Mouse (Mus musculus) embryonic facial prominence, embryonic 14.5 days (tissue): Measurements from ENCODE around the gene Lamc1. TPM values are rescaled to one million over a fixed set of nuclear protein-coding genes. Genes with fewer than 3 reads are reported as not detected.

Experiments
- ATAC-seq: fragments of 200-750 bp; cut with Nextera tagmentation; 2 replicates; pipeline ENCODE4 v1.8.0; 2017; ENCODE audit warnings: low read depth, moderate number of reproducible peaks, moderate TSS enrichment
- DNase-seq: peaks from one replicate; pipeline ENCODE4 v3.0.0-alpha.2; 2015; ENCODE audit warnings: low spot score
- H3K27ac ChIP-seq: fragments of 300-500 bp; sonication (generic); replicated peaks from 2 replicates; pipeline ENCODE4 v1.5.1; 2014; ENCODE audit warnings: low read depth, mild to moderate bottlenecking, low read length, moderate library complexity
- H3K27me3 ChIP-seq: fragments of 300-500 bp; sonication (generic); replicated peaks from 2 replicates; pipeline ENCODE4 v1.6.1; 2014; ENCODE audit warnings: low read length; ENCODE audit not compliant: control insufficient read depth, insufficient read depth
- H3K36me3 ChIP-seq: fragments of 300-500 bp; sonication (generic); 2 replicates; pipeline ENCODE4 v1.6.1; 2014; ENCODE audit warnings: low read length, mixed read lengths; ENCODE audit not compliant: control insufficient read depth, insufficient read depth
- H3K4me1 ChIP-seq: fragments of 300-500 bp; sonication (generic); 2 replicates; pipeline ENCODE4 v1.6.1; 2014; ENCODE audit warnings: antibody characterized with exemption, low read length; ENCODE audit not compliant: control insufficient read depth, insufficient read depth
- H3K4me2 ChIP-seq: fragments of 300-500 bp; sonication (generic); 2 replicates; pipeline ENCODE4 v1.6.1; 2014; ENCODE audit warnings: low read depth, mild to moderate bottlenecking, low read length, moderate library complexity, mixed read lengths
- H3K4me3 ChIP-seq: fragments of 300-500 bp; sonication (generic); 2 replicates; pipeline ENCODE4 v1.5.1; 2014; ENCODE audit warnings: low read depth, mild to moderate bottlenecking, low read length
- H3K9ac ChIP-seq: fragments of 300-500 bp; sonication (generic); 2 replicates; pipeline ENCODE4 v1.6.1; 2014; ENCODE audit warnings: low read depth, mild to moderate bottlenecking, low read length, moderate library complexity, mixed read lengths
- H3K9me3 ChIP-seq: fragments of 300-500 bp; sonication (generic); 2 replicates; pipeline ENCODE4 v1.6.1; 2016; ENCODE audit warnings: low read length; ENCODE audit not compliant: control insufficient read depth
- WGBS: fragments of 180-500 bp; shearing (Covaris S2); extraction: QIAGEN DNeasy Blood & Tissue Kit; methylation state at CpG from one replicate; pipeline ENCODE4 v1.1.7; 2014; 5-methylcytosine and 5-hydroxymethylcytosine counted together
- polyA plus RNA-seq: library from polyadenylated mRNA; unstranded; fragments of >200 nt; fragmentation: Nextera tagmentation; extraction: Ambion mirVana; gene quantifications from 2 replicates; pipeline ENCODE4 v1.2.1, GENCODE M21; 2014

Lamc1 gene
- polyA plus RNA-seq, 1 experiment from 2014 or later = 98.5 TPM

DNA sequence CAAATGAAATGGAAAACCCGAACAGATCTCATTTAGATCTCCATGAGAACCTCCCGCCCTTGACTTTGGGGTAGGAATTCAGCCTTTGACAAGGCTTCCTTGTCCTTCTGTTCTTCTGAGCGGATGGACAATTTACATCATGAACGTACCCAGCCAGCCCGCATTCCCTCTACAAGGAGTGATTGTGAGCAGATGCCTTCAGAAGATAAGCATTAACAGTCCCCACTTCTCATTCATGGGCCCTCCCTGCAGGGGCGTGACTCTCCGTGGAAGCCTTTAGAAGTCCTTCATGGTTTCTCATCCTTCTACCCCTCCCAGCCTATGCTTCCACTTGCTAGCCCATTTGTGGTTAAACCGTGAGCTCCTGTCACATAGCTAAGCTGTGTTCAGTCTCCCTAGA lies 58.9 kb downstream of the Lamc1 start:
- DNase-seq = peak; percentile 54

DNA sequence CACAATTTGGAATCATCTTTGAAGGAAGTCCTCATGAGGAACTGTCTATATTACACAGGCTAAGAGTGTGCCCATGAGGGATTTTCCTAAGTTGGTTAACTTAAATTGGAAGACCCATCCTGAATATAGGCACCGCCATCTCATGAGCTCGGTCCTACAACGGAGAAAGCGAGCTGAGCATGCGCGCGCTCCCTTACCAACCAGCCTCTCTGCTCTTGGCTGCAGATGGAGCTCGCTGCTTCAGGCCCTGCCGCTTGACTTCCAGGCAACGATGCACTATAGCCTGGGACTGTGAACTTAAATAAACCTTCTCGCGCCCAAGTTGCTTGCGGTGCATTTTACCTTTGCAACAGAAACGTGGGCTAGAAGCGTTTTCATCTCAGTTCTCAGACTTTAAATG lies 61.8 kb downstream of the Lamc1 start:
- Histone ChIP-seq H3K4me2 (no peak overlapping the region), H3K9ac (no peak overlapping the region), H3K4me1 (peaks cover 38% of the 10 kb centered on the region), H3K27ac (no peak overlapping the region), H3K27me3 (no peaks in the 10 kb centered on the region), H3K36me3 (no peaks in the 10 kb centered on the region), H3K4me3 (no peak overlapping the region), H3K9me3 (no peaks in the 10 kb centered on the region)
- DNase-seq = no peak
- 92% methylated on average over 15 of the region's 15 CpGs for WGBS
- ATAC-seq = no peak

More for the DNA sequence above, 58.9 kb downstream of the Lamc1 start:
- Histone ChIP-seq H3K4me1 (peaks cover 24% of the 10 kb centered on the region), H3K36me3 (no peaks in the 10 kb centered on the region), H3K27me3 (no peaks in the 10 kb centered on the region), H3K4me3 (no peak overlapping the region), H3K4me2 (peak overlapping the region; percentile 3), H3K9me3 (no peaks in the 10 kb centered on the region), H3K9ac (no peak overlapping the region), H3K27ac (peak overlapping the region; percentile 52)
- ATAC-seq = no peak
- 35% methylated on average over 8 of the region's 8 CpGs for WGBS

DNA sequence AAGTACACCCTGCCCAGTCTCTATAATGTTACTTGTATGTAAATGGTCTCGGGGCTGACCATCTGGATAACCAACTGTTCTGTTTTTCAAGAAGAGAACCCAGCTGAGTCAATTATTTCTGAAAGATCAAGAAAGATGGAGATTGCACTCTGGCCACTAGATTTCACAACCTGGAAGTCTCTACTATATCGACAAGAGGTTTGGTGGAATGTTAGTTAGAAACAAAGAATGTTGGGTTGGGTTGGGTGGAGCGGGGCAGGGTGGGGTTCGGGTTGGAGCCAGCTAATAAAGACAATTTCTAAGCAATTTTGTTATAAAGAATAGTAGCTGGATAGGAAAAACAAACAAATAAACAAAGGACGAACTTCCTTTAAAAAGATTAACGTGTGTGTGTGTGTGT lies 62.9 kb downstream of the Lamc1 start:
- ATAC-seq (no peak), DNase-seq (no peak)
- no peak overlapping the region for H3K4me2 ChIP-seq
- no peak overlapping the region for H3K4me3 ChIP-seq
- H3K27ac ChIP-seq = no peak overlapping the region
- peaks cover 43% of the 10 kb centered on the region for H3K4me1 ChIP-seq
- H3K9me3 ChIP-seq = no peaks in the 10 kb centered on the region
- no peak overlapping the region for H3K9ac ChIP-seq
- H3K27me3 ChIP-seq = no peaks in the 10 kb centered on the region
- no peaks in the 10 kb centered on the region for H3K36me3 ChIP-seq
- 86% methylated on average over 6 of the region's 6 CpGs for WGBS

DNA sequence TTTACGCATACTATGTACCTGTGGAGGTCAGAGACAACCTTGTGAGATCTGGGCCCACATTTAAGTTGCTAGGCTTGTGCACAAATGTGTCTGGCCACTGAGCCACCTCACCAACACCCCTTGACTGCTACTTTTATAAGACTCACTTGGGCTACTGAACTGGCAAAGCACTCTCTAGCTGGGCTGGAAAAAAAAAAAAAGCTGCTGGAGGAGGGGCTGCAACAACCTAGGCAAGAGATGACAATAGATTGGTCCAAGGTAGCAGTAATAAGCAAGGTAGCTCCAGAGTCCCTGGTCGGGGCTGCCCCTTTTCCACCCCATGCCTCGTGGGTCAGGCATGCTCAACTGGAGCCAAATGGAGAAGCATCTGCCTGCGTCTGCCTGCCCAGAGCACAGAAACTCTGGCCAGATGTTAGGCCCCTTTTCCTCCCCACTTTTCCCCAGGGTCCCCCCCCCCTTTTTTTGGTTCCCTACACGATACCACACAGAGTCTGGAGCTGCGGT lies 63.7 kb downstream of the Lamc1 start:
- no peak for ATAC-seq
- no peaks in the 10 kb centered on the region for H3K9me3 ChIP-seq
- no peak overlapping the region for H3K27ac ChIP-seq
- H3K4me3 ChIP-seq = no peak overlapping the region
- H3K4me2 ChIP-seq = no peak overlapping the region
- no peaks in the 10 kb centered on the region for H3K27me3 ChIP-seq
- H3K36me3 ChIP-seq = no peaks in the 10 kb centered on the region
- no peak for DNase-seq
- H3K4me1 ChIP-seq = peaks cover 48% of the 10 kb centered on the region
- H3K9ac ChIP-seq = no peak overlapping the region
- WGBS = 77% methylated on average over 6 of the region's 6 CpGs

DNA sequence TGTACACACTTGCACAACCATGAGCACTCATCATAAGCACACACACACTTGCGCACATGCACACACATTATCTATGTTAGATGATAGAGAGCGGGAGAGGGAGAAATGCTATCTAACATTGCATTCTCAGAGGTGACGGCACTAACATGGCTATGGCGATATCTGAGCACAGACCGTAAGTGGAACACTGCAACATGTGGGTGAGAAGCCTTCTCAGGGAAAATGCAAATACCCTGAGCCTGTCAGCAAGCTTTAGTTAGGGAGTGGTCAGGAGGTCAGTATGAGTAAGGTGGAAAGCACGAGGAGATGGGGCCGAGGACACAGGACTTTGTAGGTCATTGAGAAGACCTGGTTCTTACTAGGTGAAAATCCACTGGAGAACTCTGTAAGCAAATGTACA lies 64.3 kb downstream of the Lamc1 start:
- H3K4me2 ChIP-seq = no peak overlapping the region
- no peak for DNase-seq
- WGBS = 92% methylated on average over 7 of the region's 7 CpGs
- no peak for ATAC-seq
- H3K4me3 ChIP-seq = no peak overlapping the region
- no peak overlapping the region for H3K9ac ChIP-seq
- no peaks in the 10 kb centered on the region for H3K36me3 ChIP-seq
- H3K27me3 ChIP-seq = no peaks in the 10 kb centered on the region
- no peak overlapping the region for H3K27ac ChIP-seq
- peaks cover 44% of the 10 kb centered on the region for H3K4me1 ChIP-seq
- H3K9me3 ChIP-seq = no peaks in the 10 kb centered on the region

DNA sequence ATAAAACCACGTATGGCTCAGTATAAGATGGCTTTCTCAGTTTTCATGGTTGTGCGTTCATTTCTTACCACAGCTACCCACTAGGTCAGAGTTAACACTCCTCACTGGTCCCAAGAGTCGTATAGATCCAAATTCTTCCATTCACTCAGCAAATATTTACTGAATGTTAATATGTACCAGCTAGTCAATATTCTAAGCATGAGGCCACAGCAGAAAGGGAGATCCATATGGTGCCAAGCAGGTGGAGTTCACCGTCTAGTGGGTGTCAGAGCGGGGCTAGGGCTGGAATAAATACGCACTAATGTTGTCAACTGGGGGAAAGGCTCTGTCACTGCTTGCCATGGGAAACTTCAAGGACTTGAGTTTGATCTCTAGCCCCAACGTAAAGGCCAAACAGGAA lies 64.9 kb downstream of the Lamc1 start:
- H3K27me3 ChIP-seq = no peaks in the 10 kb centered on the region
- DNase-seq = no peak
- H3K9ac ChIP-seq = no peak overlapping the region
- no peak for ATAC-seq
- WGBS = 86% methylated on average over 7 of the region's 7 CpGs
- peaks cover 43% of the 10 kb centered on the region for H3K4me1 ChIP-seq
- no peak overlapping the region for H3K4me3 ChIP-seq
- H3K9me3 ChIP-seq = no peaks in the 10 kb centered on the region
- H3K36me3 ChIP-seq = no peaks in the 10 kb centered on the region
- no peak overlapping the region for H3K4me2 ChIP-seq
- H3K27ac ChIP-seq = no peak overlapping the region

DNA sequence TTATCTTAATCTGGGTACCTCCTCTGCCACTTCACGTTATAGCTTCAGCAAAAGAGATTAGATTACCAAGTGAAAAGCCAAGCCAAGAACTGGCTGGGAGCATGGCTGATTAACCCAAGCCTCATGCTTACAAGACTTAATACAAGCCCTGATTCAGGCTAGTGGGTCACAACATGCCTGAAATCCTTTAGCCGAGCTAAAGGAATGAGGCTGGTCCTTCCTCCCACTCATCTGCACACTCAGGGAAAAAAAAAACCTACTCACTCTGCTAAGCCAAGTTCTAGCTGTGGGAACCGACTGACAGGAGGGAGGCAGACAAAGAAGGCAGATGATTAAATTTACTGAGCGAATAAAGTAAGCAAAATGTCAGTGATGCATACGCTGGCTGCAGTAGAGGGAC lies 65.7 kb downstream of the Lamc1 start:
- H3K4me1 ChIP-seq = peaks cover 38% of the 10 kb centered on the region
- no peaks in the 10 kb centered on the region for H3K9me3 ChIP-seq
- DNase-seq (peak; percentile 52), ATAC-seq (no peak)
- H3K4me3 ChIP-seq = no peak overlapping the region
- peak overlapping the region; percentile 52 for H3K27ac ChIP-seq
- H3K27me3 ChIP-seq = no peaks in the 10 kb centered on the region
- no peak overlapping the region for H3K9ac ChIP-seq
- peaks cover 7% of the 10 kb centered on the region; the same call in 1 of the 2 replicates for H3K36me3 ChIP-seq
- no peak overlapping the region for H3K4me2 ChIP-seq
- WGBS = 36% methylated on average over 5 of the region's 5 CpGs

DNA sequence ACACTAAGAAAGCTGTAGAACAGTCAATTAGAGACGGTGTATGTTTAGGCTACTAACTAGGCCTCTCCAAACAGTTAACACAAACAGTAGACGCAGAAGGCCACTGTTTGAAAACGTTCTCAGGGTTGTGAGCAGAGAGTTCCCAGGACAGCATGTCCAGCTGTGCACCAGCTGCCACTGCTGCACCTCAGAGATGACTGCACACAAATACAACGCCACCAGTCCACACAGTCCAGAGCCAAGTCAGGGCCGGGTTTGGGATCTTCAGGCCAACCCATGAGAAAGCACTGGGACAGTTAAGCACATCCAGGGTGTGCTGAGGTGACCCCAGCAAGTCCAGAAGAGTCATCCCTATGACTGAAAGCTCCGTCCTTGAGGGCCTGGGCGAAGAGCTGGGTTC lies 67.0 kb downstream of the Lamc1 start:
- no peak overlapping the region for H3K4me2 ChIP-seq
- H3K9ac ChIP-seq = no peak overlapping the region
- H3K4me3 ChIP-seq = no peak overlapping the region
- DNase-seq = no peak
- no peaks in the 10 kb centered on the region for H3K27me3 ChIP-seq
- WGBS = 56% methylated on average over 7 of the region's 7 CpGs
- no peaks in the 10 kb centered on the region for H3K9me3 ChIP-seq
- H3K36me3 ChIP-seq = peaks cover 15% of the 10 kb centered on the region
- peak; percentile 56; the same call in 1 of the 2 replicates for ATAC-seq
- H3K27ac ChIP-seq = peak overlapping the region; percentile 74
- H3K4me1 ChIP-seq = peaks cover 33% of the 10 kb centered on the region

DNA sequence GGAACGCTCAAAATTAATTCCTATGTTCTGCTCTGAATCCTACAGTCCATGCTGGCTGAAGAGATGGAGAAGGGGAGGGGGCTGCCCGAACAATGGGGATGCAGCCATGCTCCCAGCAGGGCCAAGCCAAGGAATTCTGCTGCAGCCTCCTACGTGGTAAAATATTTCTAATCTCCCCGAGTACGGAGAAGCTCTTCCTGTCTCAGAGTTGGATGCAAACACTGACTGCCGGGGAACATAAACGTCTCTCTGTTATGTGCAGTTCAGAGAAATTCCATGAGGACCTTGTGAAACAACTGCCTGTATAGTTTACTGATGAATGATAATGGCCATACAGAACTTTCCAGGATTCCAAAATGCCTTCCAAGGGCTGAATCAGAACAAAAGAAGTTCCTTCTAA lies 67.5 kb downstream of the Lamc1 start:
- H3K9me3 ChIP-seq = no peaks in the 10 kb centered on the region
- ATAC-seq (peak; percentile 31; the same call in 1 of the 2 replicates), DNase-seq (peak; percentile 71)
- 15% methylated on average over 7 of the region's 7 CpGs for WGBS
- H3K36me3 ChIP-seq = peaks cover 17% of the 10 kb centered on the region
- H3K4me2 ChIP-seq = peak overlapping the region; percentile 5; the same call in 1 of the 2 replicates
- no peak overlapping the region for H3K4me3 ChIP-seq
- peak overlapping the region; percentile 74 for H3K27ac ChIP-seq
- peak overlapping the region; percentile 31; the same call in 1 of the 2 replicates for H3K9ac ChIP-seq
- peaks cover 33% of the 10 kb centered on the region for H3K4me1 ChIP-seq
- no peaks in the 10 kb centered on the region for H3K27me3 ChIP-seq
